Mouse (Mus musculus): ENCODE measurements around the gene Lin28a.

DNA sequence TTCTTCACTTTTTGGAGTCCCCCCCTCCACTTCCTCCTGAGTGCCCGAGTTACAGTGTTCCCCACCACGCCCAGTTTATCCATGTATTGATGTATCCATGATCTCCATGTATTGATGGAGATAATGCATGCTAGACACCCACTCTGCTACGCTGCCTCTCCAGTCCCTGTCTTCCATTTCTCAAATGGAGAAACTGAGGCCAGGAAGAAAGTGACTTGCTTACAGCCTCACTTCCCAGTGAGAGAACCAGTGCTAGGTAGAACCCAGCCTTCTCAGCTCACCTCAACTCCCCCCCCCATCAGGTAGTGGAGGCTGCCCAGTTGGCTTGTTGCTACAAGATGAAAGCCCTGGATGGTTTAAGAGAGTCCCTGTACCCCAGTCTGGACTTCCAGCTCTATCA is 34.9 kb upstream of the Lin28a start, which contains the start of gene Zfp683:
- TF ChIP-seq CTCF (conservative IDR thresholded peaks at IDR 0.05; ENCODE audit: insufficient read depth, insufficient read length, low read depth, low read length) (no peak), POLR2A (IDR thresholded peaks at IDR 0.05; ENCODE audit: low read depth, low read length) (no peak)

All from kidney, adult 2 months (tissue).